Mouse (Mus musculus) cerebellum, adult 8-10 months (tissue): ENCODE measurements around the gene Gm8947.
"Not testable (repeated sequence)": the region's sequence is repeated elsewhere in the genome, so short reads cannot be mapped to it uniquely, and the experiment has no call there.

ENCODE experiments used
- DNase-seq: peaks from one replicate; pipeline ENCODE4 v3.0.0; 2022

Gene Gm8947

GRCm38 (mm10) chr1:151182266-151182665, 9.9 kb upstream of the Gm8947 start, which contains the start of gene Gm47985:
Gene Gm47985 (plus strand): TSS chr1:151182537.
- not testable (repeated sequence) for DNase-seq

DNA sequence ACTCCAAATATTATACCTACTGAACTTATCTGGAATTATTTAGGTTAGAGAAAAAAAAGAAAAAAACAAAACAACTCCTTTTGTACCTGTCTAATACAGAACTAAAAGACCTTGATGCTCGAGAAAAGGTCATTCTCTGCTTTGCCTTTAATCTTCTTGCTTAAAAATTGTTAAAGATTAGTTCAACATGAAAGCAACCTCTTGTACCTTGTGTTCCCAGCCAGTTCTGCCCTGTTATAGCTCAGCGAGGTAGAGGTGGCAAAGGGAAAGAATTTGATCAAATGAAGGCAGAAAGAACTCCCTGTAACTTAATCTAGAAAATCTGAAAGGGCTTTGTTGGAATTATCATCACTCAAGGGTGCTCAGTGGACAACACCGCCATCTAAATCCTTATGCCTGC, 6.0 kb upstream of the Gm8947 start:
- not testable (repeated sequence) for DNase-seq

- DNase-seq, result not testable (repeated sequence)
Observed at GRCm38 (mm10) chr1:151186879-151187424, 5.2 kb upstream of the Gm8947 start.

DNA sequence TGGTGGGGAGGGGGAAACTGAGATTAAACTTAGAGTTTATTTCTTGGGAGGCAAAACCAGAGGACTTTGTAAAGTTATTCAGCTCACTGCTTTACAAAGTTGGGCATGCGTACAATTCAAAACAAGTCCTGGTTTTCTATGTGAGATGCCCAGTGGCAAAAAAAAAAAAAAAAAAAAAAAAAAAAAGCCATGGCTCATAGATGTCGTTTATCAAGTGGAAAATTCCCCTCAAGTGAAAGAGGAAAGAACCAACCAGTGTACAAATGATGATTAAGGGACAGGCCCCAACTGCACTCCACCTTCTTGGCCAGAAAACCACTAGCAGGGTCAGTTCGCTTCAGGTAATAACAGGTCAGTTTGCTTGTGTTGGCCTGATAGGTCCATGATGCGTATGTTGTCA, 3.7 kb upstream of the Gm8947 start:
- DNase-seq, result no peak

GRCm38 (mm10) chr1:151192739-151193138, 563 bp downstream of the Gm8947 start:
- DNase-seq, result not testable (repeated sequence)

DNA sequence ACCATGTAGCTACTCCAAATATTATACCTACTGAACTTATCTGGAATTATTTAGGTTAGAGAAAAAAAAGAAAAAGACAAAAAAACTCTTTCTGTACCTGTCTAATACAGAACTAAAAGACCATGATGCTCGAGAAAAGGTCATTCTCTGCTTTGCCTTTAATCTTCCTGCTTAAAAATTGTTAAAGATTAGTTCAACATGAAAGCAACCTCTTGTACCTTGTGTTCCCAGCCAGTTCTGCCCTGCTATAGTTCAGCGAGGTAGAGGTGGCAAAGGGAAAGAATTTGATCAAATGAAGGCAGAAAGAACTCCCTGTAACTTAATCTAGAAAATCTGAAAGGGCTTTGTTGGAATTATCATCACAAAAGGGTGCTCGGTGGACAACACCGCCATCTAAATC, 3.8 kb downstream of the Gm8947 start:
- not testable (repeated sequence) for DNase-seq

- not testable (repeated sequence) for DNase-seq
Observed at GRCm38 (mm10) chr1:151196690-151197089, 4.5 kb downstream of the Gm8947 start.

DNA sequence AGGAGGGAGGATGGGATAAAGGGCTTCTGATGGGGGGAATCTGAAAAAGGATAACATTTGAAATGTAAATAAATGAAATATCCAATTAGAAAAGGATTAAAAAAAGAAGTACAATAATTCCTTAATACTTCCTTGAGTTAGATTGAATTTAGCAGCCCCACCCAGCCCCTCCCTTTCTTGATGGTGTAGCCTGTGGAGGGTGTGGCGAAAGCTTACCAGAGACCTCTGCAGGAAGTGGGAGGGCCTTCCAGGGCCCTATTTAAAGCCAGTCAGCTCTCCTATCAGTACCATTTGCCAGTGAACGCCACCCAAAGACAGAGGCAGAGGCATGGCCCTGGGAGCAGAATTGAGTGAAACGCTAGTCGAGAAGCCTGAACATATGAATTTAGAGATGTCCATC, 5.9 kb downstream of the Gm8947 start, which contains the start of gene Gm47995:
TSS of gene Gm47995 (plus strand) at position 329 of the 400 bp plus-strand sequence.
- DNase-seq, result not testable (repeated sequence)

- DNase-seq, result not testable (repeated sequence)
Observed at GRCm38 (mm10) chr1:151200620-151201019, 8.4 kb downstream of the Gm8947 start.

DNA sequence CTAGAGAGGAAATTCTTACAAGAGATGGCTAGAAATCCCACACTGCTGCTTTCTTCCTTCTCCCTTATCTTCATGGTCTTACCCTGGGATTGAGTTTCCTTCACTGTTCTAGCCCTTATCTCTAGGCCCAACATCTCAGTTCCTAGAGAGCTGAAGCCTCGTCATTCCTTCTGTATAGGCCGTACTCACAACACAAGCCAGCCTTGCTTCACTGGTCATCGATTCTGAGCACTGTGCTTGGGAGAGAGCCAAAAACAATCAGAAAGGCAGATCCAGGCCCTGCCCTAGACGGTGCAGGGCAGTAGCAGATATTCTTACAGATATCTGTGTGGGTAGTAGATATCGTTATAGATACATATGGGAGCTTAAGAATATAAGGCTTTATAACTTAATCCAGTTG, 10.6 kb downstream of the Gm8947 start:
- not testable (repeated sequence) for DNase-seq

DNA sequence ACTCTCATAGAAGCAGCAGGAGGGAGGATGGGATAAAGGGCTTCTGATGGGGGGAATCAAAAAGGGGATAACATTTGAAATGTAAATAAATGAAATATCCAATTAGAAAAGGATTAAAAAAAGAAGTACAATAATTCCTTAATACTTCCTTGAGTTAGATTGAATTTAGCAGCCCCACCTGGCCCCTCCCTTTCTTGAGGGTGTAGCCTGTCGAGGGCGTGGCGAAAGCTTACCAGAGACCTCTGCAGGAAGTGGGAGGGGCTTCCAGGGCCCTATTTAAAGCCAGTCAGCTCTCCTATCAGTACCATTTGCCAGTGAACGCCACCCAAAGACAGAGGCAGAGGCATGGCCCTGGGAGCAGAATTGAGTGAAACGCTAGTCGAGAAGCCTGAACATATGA, 11.6 kb downstream of the Gm8947 start, which contains the start of gene 3110040M04Rik:
TSS of gene 3110040M04Rik (plus strand) at position 304 of the 400 bp plus-strand sequence.
- not testable (repeated sequence) for DNase-seq

DNA sequence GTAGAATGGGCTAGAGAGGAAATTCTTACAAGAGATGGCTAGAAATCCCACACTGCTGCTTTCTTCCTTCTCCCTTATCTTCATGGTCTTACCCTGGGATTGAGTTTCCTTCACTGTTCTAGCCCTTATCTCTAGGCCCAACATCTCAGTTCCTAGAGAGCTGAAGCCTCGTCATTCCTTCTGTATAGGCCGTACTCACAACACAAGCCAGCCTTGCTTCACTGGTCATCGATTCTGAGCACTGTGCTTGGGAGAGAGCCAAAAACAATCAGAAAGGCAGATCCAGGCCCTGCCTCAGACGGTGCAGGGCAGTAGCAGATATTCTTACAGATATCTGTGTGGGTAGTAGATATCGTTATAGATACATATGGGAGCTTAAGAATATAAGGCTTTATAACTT, 16.3 kb downstream of the Gm8947 start:
- not testable (repeated sequence) for DNase-seq

DNA sequence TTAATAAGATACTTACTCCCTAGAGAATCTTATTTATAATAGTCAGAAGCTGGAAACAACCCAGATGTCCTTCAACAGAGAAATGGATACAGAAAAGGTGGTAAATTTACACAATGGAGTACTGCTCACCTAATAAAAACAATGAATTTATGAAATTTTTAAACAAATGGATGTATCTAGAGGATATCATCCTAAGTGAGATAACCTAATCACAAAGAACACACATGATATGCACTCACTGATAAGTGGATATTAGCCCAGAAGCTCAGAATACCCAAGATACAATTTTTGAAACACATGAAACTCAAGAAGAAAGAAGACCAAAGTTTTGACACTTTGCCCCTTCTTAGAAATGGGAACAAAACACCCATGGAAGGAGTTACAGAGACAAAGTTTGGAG, 16.8 kb downstream of the Gm8947 start:
- DNase-seq, result not testable (repeated sequence)

DNA sequence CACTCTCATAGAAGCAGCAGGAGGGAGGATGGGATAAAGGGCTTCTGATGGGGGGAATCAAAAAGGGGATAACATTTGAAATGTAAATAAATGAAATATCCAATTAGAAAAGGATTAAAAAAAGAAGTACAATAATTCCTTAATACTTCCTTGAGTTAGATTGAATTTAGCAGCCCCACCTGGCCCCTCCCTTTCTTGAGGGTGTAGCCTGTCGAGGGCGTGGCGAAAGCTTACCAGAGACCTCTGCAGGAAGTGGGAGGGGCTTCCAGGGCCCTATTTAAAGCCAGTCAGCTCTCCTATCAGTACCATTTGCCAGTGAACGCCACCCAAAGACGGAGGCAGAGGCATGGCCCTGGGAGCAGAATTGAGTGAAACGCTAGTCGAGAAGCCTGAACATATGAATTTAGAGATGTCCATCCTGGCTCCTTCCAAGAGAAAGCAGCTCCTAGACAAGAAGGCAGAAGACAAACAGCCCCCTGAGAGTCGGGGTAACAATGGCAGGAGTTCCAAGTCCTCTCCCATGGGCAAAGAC, 17.7 kb downstream of the Gm8947 start, which contains the start of gene Gm47996:
TSS of gene Gm47996 (plus strand) at position 308 of the 532 bp plus-strand sequence.
- DNase-seq, result not testable (repeated sequence)

DNA sequence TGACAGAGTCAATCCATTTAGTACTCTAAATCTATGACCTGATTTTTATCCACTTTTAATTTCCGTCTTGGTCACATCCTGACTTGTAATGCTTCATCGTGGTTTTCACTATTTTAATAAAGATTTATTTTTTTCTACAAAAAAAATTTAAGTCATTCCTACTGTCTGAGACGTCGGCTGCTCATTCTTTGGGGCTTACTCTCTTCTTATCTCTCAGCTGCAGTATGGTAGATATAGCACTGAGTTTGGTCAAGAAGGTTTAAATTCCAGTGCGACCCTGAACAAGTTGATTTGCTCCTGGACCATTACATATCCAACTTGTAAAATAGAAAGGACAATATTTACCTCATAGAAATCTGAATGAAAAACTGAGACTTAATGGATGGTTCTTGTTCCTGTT, 19.5 kb downstream of the Gm8947 start:
- not testable (repeated sequence) for DNase-seq

DNA sequence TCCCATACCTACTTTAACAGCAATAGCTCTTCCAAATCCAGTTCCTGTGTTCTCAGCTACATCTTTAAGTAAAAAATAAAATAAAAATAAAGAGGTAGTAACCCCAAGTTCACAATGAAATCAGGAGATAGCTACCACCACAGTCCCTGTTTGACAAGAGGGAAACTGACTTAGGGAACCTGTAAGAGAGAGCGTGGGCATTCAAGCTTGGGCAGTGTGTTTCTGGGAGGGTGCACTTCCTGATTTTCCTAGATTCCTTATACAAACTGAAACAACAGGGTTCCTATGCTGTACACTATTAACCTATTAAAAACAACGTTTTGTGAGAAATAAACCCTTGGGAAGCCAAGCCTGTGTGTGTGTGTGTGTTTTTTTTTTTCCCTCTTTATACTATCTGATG, 22.7 kb downstream of the Gm8947 start:
- DNase-seq, result no peak

DNA sequence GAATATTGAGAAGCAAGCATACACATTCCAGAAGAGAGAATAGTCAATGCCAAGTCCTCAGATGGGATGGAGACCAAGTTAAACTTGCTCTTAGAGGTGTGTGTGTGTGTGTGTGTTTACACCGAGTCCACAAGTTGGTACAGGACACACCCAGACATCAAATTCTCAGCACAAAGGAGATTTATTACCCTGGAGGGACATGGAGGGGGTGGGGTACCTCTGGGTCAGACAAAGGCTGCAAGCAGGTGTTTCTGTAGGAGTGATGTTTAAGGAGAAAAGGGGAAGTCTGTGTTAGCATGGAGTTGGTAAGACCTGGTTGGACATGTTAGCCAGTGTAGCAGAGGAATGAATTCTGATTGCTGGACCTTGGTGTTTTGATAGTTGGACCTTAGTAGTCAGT, 23.8 kb downstream of the Gm8947 start:
- no peak for DNase-seq

- no peak for DNase-seq
Observed at GRCm38 (mm10) chr1:151216417-151216816, 24.2 kb downstream of the Gm8947 start.

GRCm38 (mm10) chr1:151219045-151219444, 26.9 kb downstream of the Gm8947 start:
- no peak for DNase-seq

DNA sequence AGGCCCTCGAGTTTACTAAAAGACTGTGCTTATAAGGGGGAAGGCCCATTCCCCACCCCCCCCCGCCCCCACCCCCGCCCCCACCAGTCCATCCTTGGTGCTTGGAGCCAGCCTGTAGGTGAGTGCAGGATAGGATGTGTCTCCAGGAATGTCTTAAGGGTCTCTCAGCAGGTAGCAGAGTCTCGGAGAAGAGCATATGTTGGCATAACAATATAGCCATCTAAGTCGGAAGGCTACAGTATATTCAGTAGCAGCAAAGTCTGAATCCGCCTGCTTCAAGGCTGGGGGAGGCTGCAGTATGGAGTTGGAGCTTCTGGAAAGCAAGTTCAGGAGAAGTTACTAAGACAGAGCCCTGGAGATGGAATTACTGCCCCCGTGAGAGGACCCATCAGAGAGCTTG, 27.9 kb downstream of the Gm8947 start:
- no peak for DNase-seq

DNA sequence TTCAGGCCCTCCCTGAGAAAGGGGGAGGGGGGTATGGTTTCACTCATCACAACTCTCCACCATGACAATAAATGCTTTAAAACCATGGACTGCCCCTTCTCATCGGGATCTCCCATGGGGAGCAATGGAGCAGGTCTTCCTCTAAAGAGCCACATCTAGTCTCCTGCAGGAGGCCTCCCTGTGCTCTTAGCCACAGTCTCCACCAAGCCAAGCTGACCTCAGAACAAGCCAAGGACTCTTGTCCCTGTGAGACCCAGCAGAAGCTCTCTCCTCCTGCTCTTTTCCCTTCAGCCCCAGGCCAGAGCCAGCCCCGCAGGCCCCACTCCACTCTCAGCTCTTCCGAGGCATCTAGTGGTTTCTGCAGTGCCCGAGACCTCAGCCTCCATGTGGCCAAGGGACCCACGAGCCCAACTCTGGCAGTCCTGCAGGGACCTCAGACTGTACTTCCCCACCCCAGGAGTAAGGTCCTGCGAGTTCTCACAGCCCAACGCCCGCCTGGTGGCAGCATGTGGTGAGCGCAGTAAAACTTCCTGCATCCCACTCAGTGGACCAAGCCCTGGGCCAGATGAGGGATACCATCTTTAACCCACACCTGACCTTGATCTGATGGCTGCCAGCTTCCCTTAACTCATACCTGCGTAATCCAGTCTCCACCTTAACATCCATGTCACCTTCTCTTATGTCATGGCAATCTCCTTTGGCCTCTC, 30.5 kb downstream of the Gm8947 start:
- DNase-seq, result no peak

- DNase-seq, result no peak
Observed at GRCm38 (mm10) chr1:151223377-151223776, 31.2 kb downstream of the Gm8947 start.

DNA sequence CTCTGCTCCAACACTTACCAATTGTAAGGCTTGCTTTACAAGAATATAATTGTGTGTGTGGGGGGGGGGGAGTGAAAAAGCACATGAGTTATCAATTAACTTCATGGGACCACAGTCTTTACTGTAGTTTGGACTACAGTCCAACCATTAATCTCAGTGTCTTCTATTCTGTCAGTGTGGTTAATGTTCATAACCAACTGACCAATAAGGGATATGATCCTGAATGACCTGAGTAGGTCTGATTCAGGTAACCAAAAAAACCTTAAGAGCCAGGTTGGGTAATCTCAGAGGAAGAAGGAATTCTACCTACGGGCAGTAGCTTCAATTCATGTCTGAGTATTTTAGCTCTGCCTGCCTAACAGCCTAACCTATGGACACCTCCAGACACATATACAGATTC, 32.4 kb downstream of the Gm8947 start:
- no peak for DNase-seq

GRCm38 (mm10) chr1:151227506-151227905, 35.3 kb downstream of the Gm8947 start:
- no peak for DNase-seq
